Mouse (Mus musculus): ENCODE data around the gene Ntm. TPM values are rescaled to one million over a fixed set of nuclear protein-coding genes. Genes with fewer than 3 reads are reported as not detected.
A peak's percentile ranks its signal among the peaks of the same experiment; 100 is the strongest.

Gene Ntm
- total RNA-seq, 2 experiments from 2014 or later = 379 to 391 TPM

- no peak for DNase-seq (ENCODE audit: extremely low spot score in 1 of 2, low spot score in 2 of 2)
- intact Hi-C loops (cut with DNase I) = loop anchor here (10.0 kb wide), 1 partner anchor 207 kb away; no protein-coding TSS in a partner anchor
Measured at GRCm38 (mm10) chr9:29208142-29208541, 754.8 kb downstream of the Ntm start.

DNA sequence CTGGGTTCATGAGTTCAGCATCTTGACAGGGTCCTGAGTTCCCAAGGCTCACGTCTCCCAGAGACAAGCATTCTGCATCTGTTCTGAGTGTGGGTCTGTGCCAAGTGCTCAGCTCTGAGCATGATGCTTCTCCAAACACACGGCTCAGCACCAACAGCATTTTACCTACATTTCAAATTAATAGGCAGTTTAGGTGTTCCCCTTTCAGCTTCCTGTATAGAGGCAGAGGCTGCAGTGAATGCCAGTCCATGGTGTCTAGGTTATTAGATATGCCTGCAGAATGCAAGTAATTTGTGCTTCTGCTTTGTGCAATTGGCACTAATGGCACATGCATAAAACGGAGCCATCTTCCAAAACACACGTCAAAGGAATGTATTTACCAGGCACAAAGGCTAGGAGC is 757.3 kb downstream of the Ntm start:
- intact Hi-C loops (cut with DNase I) = loop anchor here (10.0 kb wide), 1 partner anchor 209 kb away; no protein-coding TSS in a partner anchor
- DNase-seq (ENCODE audit: extremely low spot score in 1 of 2, low spot score in 2 of 2) = no peak

GRCm38 (mm10) chr9:29202196-29202595 is 760.7 kb downstream of the Ntm start:
- peak in 1 of 2 experiments; percentile 53 for DNase-seq (ENCODE audit: extremely low spot score in 1 of 2, low spot score in 2 of 2)

DNA sequence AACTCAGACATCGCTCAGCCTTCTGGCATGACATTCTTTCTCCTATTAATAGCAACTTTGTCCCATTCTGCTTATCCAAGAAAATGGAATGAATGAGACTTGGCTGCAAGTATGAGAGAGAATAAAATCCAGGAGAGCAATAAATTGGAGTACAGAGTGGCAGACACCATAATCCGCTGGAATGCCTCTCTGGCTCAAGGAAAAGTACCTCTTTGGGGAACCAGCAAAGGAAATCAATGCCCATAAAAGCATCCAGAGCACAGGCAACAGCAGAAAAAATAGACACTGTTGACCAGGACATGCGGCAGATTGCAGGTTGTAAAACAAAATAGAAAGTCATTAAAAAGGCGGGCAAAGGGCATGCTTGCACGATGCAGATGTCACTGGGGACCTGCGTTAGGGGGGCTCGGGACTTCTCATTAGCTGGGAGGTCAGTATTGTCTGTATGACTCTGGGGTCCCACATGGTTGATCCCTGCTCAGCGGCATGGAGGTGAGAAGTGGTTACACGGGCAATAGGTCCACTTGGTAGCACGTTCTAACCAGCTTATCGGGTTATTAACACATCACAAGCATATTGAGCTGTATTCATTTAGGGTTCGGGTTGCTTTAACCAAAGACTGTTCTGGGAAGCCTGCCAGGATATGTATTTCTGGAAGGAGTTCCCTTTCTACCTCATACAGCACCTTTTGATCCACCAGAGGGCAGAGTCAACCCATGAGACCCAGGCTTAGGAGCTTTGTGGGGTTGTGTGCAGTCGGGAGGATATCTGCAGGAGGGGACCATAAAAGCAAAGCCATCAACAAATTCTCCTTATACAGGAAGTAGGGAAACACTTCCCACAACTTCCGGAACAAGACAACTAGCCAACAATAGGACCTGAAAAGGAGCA is 761.5 kb downstream of the Ntm start:
- intact Hi-C loops (cut with DNase I) = loop anchor here (10.0 kb wide), 1 partner anchor 213 kb away; no protein-coding TSS in a partner anchor
- DNase-seq (ENCODE audit: extremely low spot score in 1 of 2, low spot score in 2 of 2) = peak; percentile 42 to 55

More at GRCm38 (mm10) chr9:29202196-29202595, 760.7 kb downstream of the Ntm start:
- intact Hi-C loops (cut with DNase I) = loop anchor here (10.0 kb wide), 1 partner anchor 213 kb away; no protein-coding TSS in a partner anchor

- intact Hi-C loops (cut with DNase I) = no loop called here
- DNase-seq (ENCODE audit: extremely low spot score in 1 of 2, low spot score in 2 of 2) = no peak
Measured at GRCm38 (mm10) chr9:29197046-29197445, 765.9 kb downstream of the Ntm start.

- intact Hi-C loops (cut with DNase I) = no loop called here
Measured at GRCm38 (mm10) chr9:29194265-29194664, 768.7 kb downstream of the Ntm start.

DNA sequence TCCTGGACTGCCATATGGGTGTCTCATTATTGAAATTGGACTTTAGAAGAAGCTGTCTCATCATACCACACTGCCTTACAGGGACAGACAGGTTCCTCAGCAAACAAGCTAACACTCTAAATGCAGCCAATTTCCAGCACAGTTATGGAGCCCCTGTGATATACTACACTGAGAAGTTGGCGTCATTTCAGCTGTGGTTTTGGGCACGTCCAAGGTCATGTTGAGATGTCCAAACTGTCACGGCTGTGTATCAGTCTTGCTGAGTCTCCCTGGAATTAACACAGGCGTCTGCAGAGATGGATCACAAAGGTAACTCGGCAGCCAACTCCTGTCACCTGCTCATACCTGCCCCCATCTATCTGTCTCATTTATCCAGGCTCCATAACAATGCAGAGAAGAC is 779.9 kb downstream of the Ntm start:
- intact Hi-C loops (cut with DNase I) = no loop called here
- no peak for DNase-seq (ENCODE audit: extremely low spot score in 1 of 2, low spot score in 2 of 2)

More at GRCm38 (mm10) chr9:29194265-29194664, 768.7 kb downstream of the Ntm start:
- DNase-seq (ENCODE audit: extremely low spot score in 1 of 2, low spot score in 2 of 2) = no peak

DNA sequence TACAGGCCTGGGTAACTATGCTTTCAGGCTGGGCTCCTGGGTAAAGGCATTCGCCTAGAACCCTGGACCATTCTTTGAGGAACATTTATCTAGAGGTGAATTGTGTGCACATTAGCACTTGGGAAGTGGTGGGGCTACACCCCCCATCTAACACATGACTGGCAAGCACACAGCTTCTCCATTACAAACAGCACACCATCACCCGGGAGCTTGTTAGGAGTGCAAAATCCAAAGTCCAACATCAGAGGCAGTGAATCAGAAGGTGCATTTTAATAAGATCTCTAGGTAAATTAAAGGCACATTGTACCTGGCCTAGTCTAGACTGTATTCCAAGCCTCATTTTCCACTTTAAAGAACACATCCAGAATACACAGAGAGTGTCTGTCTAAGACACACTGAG is 781.3 kb downstream of the Ntm start:
- intact Hi-C loops (cut with DNase I) = no loop called here

DNA sequence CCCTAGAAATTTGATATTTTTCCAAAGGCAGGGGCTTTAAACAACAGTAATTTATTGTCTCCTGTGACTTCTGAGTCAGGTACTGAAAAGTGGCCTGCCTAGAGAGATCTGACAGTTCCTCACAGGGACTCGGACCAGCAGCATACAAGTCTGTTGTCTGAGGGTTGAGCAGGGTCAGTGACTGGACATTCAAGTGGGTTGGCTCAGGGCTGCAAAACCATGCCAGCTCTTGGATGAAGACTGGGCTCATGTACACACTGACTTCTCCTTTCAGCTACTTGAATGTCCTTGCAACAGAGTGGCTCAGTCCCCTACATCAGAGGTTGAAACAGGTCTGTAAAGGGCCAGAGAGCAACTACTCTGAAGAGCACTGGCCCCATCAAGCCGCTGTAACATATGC is 797.2 kb downstream of the Ntm start:
- intact Hi-C loops (cut with DNase I) = no loop called here
- DNase-seq (ENCODE audit: extremely low spot score in 1 of 2, low spot score in 2 of 2) = no peak

More for the DNA sequence above, 781.3 kb downstream of the Ntm start:
- no peak for DNase-seq (ENCODE audit: extremely low spot score in 1 of 2, low spot score in 2 of 2)

DNA sequence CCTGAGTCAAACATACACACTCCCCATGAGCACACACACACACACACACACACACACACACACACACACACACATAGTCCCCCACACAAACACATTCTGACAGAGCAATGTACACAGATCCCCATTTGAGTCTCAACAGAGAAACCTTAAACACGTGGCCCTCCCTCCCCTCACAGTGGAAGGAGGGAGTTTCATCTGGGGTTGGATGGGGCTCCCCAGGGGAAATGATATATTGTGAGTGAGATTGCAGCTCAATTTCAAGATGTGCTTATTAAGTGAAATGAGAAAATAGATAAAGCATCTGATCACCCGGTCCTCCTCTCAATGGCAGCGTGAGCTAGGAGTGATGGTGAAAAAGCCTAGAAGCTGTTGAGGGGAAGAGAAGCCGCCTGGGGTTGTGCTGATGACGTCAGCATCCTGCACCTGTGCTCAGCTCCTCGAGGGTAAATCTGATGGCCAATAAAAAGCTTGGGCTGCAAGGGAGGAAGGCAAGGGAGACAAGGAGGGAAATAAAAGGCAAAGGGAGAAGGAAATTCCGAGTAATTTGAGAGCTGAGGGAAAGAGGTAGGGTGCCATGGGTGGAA is 801.8 kb downstream of the Ntm start:
- DNase-seq (ENCODE audit: extremely low spot score in 1 of 2, low spot score in 2 of 2) = no peak
- intact Hi-C loops (cut with DNase I) = no loop called here

DNA sequence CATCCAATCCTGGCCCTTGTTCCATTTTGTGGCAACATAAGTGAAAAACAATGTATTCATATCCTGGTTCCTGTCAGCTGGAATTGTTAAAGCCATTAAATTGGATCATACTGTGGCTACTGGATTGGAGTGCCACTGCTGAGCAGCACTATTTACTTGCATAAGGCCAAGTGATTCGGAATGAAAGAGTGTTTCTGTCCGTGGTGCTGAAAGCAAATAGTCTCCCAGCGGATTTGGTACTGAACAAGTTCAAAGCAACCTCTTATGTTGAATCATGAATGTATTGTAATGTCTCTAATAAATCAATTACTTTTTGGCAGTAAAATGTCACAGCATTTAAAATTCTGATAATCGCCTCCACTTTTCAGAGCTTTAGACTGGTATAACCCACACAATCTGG is 817.0 kb downstream of the Ntm start:
- intact Hi-C loops (cut with DNase I) = no loop called here
- peak in 1 of 2 experiments; percentile 24 for DNase-seq (ENCODE audit: extremely low spot score in 1 of 2, low spot score in 2 of 2)

- intact Hi-C loops (cut with DNase I) = no loop called here
- no peak for DNase-seq (ENCODE audit: extremely low spot score in 1 of 2, low spot score in 2 of 2)
Measured at GRCm38 (mm10) chr9:29136039-29136438, 826.9 kb downstream of the Ntm start.

DNA sequence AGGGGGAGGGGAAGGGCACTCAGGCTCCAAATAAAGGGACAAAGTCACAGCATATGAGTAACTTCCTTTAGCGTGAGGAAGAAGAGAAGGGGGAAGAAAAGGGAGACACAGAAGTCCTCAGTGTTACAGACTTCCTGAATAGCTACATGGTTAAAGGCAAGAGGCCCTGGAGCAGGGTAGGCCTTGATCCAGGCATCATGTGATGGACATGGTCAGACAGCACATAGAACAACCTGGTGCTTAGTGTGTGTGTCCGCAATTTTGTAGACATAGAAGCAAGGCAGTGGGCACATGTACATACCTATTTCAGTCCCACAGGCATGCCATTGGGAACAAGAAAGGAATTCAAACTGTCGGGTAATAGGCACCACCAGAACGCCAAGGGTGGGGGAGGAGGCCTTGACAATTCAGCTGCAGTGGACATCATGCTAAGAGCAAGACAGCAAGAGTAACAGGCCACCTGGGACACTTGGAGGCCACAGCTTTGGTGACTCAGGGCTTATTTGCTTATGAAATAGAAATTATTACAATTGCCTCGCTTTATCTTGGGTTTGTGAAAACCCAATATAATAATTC is 832.1 kb downstream of the Ntm start:
- intact Hi-C loops (cut with DNase I) = no loop called here
- DNase-seq (ENCODE audit: extremely low spot score in 1 of 2, low spot score in 2 of 2) = no peak

DNA sequence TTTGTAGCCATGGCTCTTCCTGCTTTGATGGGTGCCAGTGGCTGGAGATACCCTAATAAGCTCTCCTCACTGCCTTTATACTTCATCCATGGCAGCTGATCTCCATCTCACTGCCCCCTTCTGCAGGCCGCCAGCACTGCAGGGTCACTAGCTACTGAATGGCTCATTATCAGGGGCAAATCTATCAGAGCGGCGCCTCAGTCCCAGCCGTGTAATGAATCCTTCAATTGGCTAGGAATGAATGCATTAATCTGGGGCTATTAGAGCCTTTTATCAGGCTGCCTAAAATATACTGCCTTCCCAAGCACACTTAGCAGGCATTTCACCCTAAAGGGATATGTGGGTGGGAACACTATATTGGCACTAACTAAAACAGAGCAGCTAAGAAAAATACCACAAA is 832.6 kb downstream of the Ntm start:
- intact Hi-C loops (cut with DNase I) = no loop called here

DNA sequence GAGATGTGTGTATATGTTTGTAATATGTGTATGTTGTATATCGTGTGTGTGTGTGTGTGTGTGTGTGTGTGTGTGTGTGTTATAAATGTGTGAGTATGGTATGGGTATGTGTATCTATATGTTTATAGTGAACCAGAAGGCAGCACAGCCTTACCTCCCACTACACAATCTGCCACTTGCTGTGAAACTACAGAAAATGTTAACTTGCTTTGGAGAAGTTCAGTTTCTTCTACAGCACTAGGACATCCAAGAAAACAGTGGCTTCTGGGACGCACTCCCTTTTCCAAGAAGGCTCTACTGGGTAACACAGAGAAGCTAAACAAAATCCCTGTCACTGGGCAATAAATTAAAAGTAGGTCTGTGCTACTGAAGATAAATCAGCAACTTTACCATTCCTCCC is 834.5 kb downstream of the Ntm start:
- peak in 1 of 2 experiments; percentile 38 for DNase-seq (ENCODE audit: extremely low spot score in 1 of 2, low spot score in 2 of 2)
- intact Hi-C loops (cut with DNase I) = no loop called here

More for the DNA sequence above, 832.6 kb downstream of the Ntm start:
- no peak for DNase-seq (ENCODE audit: extremely low spot score in 1 of 2, low spot score in 2 of 2)

DNA sequence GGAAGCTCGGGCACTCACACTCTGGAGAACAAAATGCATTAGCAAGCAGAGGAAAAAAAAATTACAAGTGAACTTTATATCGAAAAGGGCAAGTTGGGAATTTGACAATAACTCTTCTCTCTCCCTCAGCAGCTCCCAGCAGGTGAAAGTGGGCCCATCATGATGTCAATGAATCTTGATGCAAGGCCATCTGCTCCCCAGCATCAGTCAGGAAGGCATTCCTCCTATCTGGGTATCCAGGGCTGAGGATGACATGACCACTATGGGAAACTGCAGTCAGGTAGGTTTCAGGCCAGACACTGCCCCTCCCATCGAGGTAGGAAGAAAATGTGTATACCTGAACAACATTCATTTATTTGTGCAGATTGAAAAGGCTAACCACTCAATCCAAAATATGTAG is 838.5 kb downstream of the Ntm start:
- intact Hi-C loops (cut with DNase I) = no loop called here
- no peak for DNase-seq (ENCODE audit: extremely low spot score in 1 of 2, low spot score in 2 of 2)

GRCm38 (mm10) chr9:29123828-29124227 is 839.1 kb downstream of the Ntm start:
- no peak for DNase-seq (ENCODE audit: extremely low spot score in 1 of 2, low spot score in 2 of 2)
- intact Hi-C loops (cut with DNase I) = no loop called here

GRCm38 (mm10) chr9:29117561-29118112 is 845.3 kb downstream of the Ntm start:
- no peak for DNase-seq (ENCODE audit: extremely low spot score in 1 of 2, low spot score in 2 of 2)
- intact Hi-C loops (cut with DNase I) = no loop called here

GRCm38 (mm10) chr9:29115337-29115736 is 847.6 kb downstream of the Ntm start:
- intact Hi-C loops (cut with DNase I) = no loop called here
- DNase-seq (ENCODE audit: extremely low spot score in 1 of 2, low spot score in 2 of 2) = no peak
